Mouse (Mus musculus) midbrain, postnatal 0 days (tissue): ENCODE data around the gene Bpifb2. TPM values are rescaled to one million over a fixed set of nuclear protein-coding genes. Genes with fewer than 3 reads are reported as not detected.
A peak's percentile ranks its signal among the peaks of the same experiment; 100 is the strongest.

ENCODE experiments used
- ATAC-seq: fragments of 200-750 bp; cut with Nextera tagmentation; 2 replicates; pipeline ENCODE4 v1.8.0; 2017; ENCODE audit warnings: moderate number of reproducible peaks, mild to moderate bottlenecking, moderate TSS enrichment, moderate library complexity; ENCODE audit not compliant: low FRiP score
- DNase-seq: peaks from one replicate; pipeline ENCODE4 v3.0.0-alpha.2; 2015; ENCODE audit warnings: low spot score
- H3K27ac ChIP-seq: fragments of 300-500 bp; sonication (generic); 2 replicates; pipeline ENCODE4 v1.5.1; 2014; ENCODE audit warnings: low read depth, mild to moderate bottlenecking, low read length, mixed read lengths
- H3K27me3 ChIP-seq: fragments of 300-500 bp; sonication (generic); 2 replicates; pipeline ENCODE4 v1.6.1; 2014; ENCODE audit warnings: low read length, control low read depth, mixed read lengths; ENCODE audit not compliant: insufficient read depth
- H3K36me3 ChIP-seq: fragments of 300-500 bp; sonication (generic); 2 replicates; pipeline ENCODE4 v1.6.1; 2014; ENCODE audit warnings: low read length, control low read depth, mixed read lengths; ENCODE audit not compliant: insufficient read depth
- H3K4me1 ChIP-seq: fragments of 300-500 bp; sonication (generic); 2 replicates; pipeline ENCODE4 v1.6.1; 2014; ENCODE audit warnings: mild to moderate bottlenecking, control low read depth, antibody characterized with exemption, low read length, mixed read lengths; ENCODE audit not compliant: insufficient read depth
- H3K4me2 ChIP-seq: fragments of 300-500 bp; sonication (generic); 2 replicates; pipeline ENCODE4 v1.6.1; 2014; ENCODE audit warnings: low read depth, mild to moderate bottlenecking, low read length, mixed read lengths; ENCODE audit not compliant: poor library complexity, severe bottlenecking
- H3K4me3 ChIP-seq: fragments of 300-500 bp; sonication (generic); 2 replicates; pipeline ENCODE4 v1.5.1; 2014; ENCODE audit warnings: low read depth, mild to moderate bottlenecking, low read length, moderate library complexity
- H3K9ac ChIP-seq: fragments of 300-500 bp; sonication (generic); replicated peaks from 2 replicates; pipeline ENCODE4 v1.6.1; 2014; ENCODE audit warnings: mild to moderate bottlenecking, low read length, moderate library complexity, mixed read lengths; ENCODE audit not compliant: poor library complexity, severe bottlenecking
- H3K9me3 ChIP-seq: fragments of 300-500 bp; sonication (generic); 2 replicates; pipeline ENCODE4 v1.6.1; 2016; ENCODE audit warnings: low read length, control low read depth
- CTCF ChIP-seq: IDR thresholded peaks from 2 replicates; pipeline ENCODE4 v1.5.1; 2016; ENCODE audit warnings: antibody characterized with exemption, mild to moderate bottlenecking
- WGBS: fragments of 180-500 bp; shearing (Covaris S2); extraction: QIAGEN DNeasy Blood & Tissue Kit; methylation state at CpG from one replicate; pipeline ENCODE4 v1.1.7; 2014; 5-methylcytosine and 5-hydroxymethylcytosine counted together
- polyA plus RNA-seq: library from polyadenylated mRNA; unstranded; fragments of >200 nt; fragmentation: Nextera tagmentation; extraction: Ambion mirVana; gene quantifications from 2 replicates; pipeline ENCODE4 v1.2.1, GENCODE M21; 2015
- total RNA-seq: library from RNA; depleted of rRNA; stranded (reverse); fragments of >200 nt; gene quantifications from 2 replicates; pipeline ENCODE4 v1.2.3, GENCODE M21; 2014

The Bpifb2 gene
- total and polyA plus RNA-seq, 2 experiments from 2014 or later = 0.28 to 0.33 TPM

- TF ChIP-seq CTCF = no peak
- ATAC-seq (no peak), DNase-seq (no peak)
- H3K4me3 ChIP-seq = no peak overlapping the region
- no peak overlapping the region for H3K27ac ChIP-seq
- no peak overlapping the region for H3K4me2 ChIP-seq
- H3K27me3 ChIP-seq = no peaks in the 10 kb centered on the region
- H3K36me3 ChIP-seq = no peaks in the 10 kb centered on the region
- 76% methylated on average over 3 of the region's 3 CpGs for WGBS
- H3K9ac ChIP-seq = no peak overlapping the region
- H3K4me1 ChIP-seq = no peaks in the 10 kb centered on the region
- no peaks in the 10 kb centered on the region for H3K9me3 ChIP-seq
Observed at GRCm38 (mm10) chr2:153848389-153848788, 26.5 kb upstream of the Bpifb2 start.

- Histone ChIP-seq H3K9me3 (no peaks in the 10 kb centered on the region), H3K27ac (no peak overlapping the region), H3K4me2 (no peak overlapping the region), H3K9ac (no peak overlapping the region), H3K4me1 (no peaks in the 10 kb centered on the region), H3K4me3 (no peak overlapping the region), H3K27me3 (no peaks in the 10 kb centered on the region), H3K36me3 (no peaks in the 10 kb centered on the region)
- DNase-seq (no peak), ATAC-seq (no peak)
- 81% methylated on average over 6 of the region's 6 CpGs for WGBS
- TF ChIP-seq CTCF = peak; percentile 51
Observed at GRCm38 (mm10) chr2:153850351-153851029, 24.4 kb upstream of the Bpifb2 start.

GRCm38 (mm10) chr2:153851030-153851360 lies 23.9 kb upstream of the Bpifb2 start:
- Histone ChIP-seq H3K27me3 (no peaks in the 10 kb centered on the region), H3K9me3 (no peaks in the 10 kb centered on the region), H3K4me1 (no peaks in the 10 kb centered on the region), H3K36me3 (no peaks in the 10 kb centered on the region), H3K4me3 (no peak overlapping the region), H3K27ac (no peak overlapping the region), H3K9ac (no peak overlapping the region), H3K4me2 (no peak overlapping the region)
- peak; percentile 44 for DNase-seq
- WGBS = 57% methylated on average over 4 of the region's 4 CpGs
- peak; percentile 51 for TF ChIP-seq CTCF
- ATAC-seq = no peak

- TF ChIP-seq CTCF = no peak
Observed at GRCm38 (mm10) chr2:153853544-153853943, 21.3 kb upstream of the Bpifb2 start.

GRCm38 (mm10) chr2:153859581-153859980 lies 15.3 kb upstream of the Bpifb2 start:
- Histone ChIP-seq H3K4me2 (no peak overlapping the region), H3K9ac (no peak overlapping the region), H3K4me1 (no peaks in the 10 kb centered on the region), H3K27ac (no peak overlapping the region), H3K27me3 (no peaks in the 10 kb centered on the region), H3K4me3 (no peak overlapping the region), H3K9me3 (no peaks in the 10 kb centered on the region), H3K36me3 (no peaks in the 10 kb centered on the region)
- WGBS = 72% methylated on average over 2 of the region's 2 CpGs
- DNase-seq (no peak), ATAC-seq (no peak)
- TF ChIP-seq CTCF = no peak

More at GRCm38 (mm10) chr2:153853544-153853943, 21.3 kb upstream of the Bpifb2 start:
- WGBS = 0% methylated on average over 4 of the region's 5 CpGs
- H3K4me2 ChIP-seq = no peak overlapping the region
- H3K27ac ChIP-seq = no peak overlapping the region
- no peaks in the 10 kb centered on the region for H3K4me1 ChIP-seq
- H3K4me3 ChIP-seq = no peak overlapping the region
- no peaks in the 10 kb centered on the region for H3K27me3 ChIP-seq
- H3K36me3 ChIP-seq = no peaks in the 10 kb centered on the region
- H3K9me3 ChIP-seq = no peaks in the 10 kb centered on the region
- H3K9ac ChIP-seq = no peak overlapping the region
- no peak for ATAC-seq
- DNase-seq = no peak

- ATAC-seq = no peak
- no peaks in the 10 kb centered on the region for H3K4me1 ChIP-seq
Observed at GRCm38 (mm10) chr2:153860315-153860714, 14.5 kb upstream of the Bpifb2 start.

More at GRCm38 (mm10) chr2:153860315-153860714, 14.5 kb upstream of the Bpifb2 start:
- no peak for TF ChIP-seq CTCF
- DNase-seq = no peak
- no peaks in the 10 kb centered on the region for H3K27me3 ChIP-seq
- no peak overlapping the region for H3K4me2 ChIP-seq
- WGBS = 92% methylated on average over 11 of the region's 11 CpGs
- H3K9me3 ChIP-seq = no peaks in the 10 kb centered on the region
- no peak overlapping the region for H3K27ac ChIP-seq
- H3K9ac ChIP-seq = no peak overlapping the region
- no peak overlapping the region for H3K4me3 ChIP-seq
- no peaks in the 10 kb centered on the region for H3K36me3 ChIP-seq
